Mouse (Mus musculus) intestine, postnatal 0 days (tissue): ENCODE data around the gene Gmds. TPM values are rescaled to one million over a fixed set of nuclear protein-coding genes. Genes with fewer than 3 reads are reported as not detected.
A peak's percentile ranks its signal among the peaks of the same experiment; 100 is the strongest.

Experiments used
- ATAC-seq: fragments of 200-750 bp; cut with Nextera tagmentation; 2 replicates; pipeline ENCODE4 v1.8.0; 2017; ENCODE audit warnings: mild to moderate bottlenecking, moderate TSS enrichment, moderate library complexity
- H3K27ac ChIP-seq: fragments of 300-500 bp; sonication (generic); 2 replicates; pipeline ENCODE4 v1.5.1; 2014; ENCODE audit warnings: mild to moderate bottlenecking, low read depth, low read length, moderate library complexity
- H3K27me3 ChIP-seq: fragments of 300-500 bp; sonication (generic); replicated peaks from 2 replicates; pipeline ENCODE4 v1.6.1; 2014; ENCODE audit warnings: low read length, mixed read lengths; ENCODE audit not compliant: control insufficient read depth, insufficient read depth
- H3K36me3 ChIP-seq: fragments of 300-500 bp; sonication (generic); 2 replicates; pipeline ENCODE4 v1.6.1; 2014; ENCODE audit warnings: mild to moderate bottlenecking, moderate library complexity; ENCODE audit not compliant: control insufficient read depth, insufficient read depth
- H3K4me1 ChIP-seq: fragments of 300-500 bp; sonication (generic); replicated peaks from 2 replicates; pipeline ENCODE4 v1.6.1; 2014; ENCODE audit warnings: antibody characterized with exemption, low read length, mixed read lengths; ENCODE audit not compliant: control insufficient read depth, insufficient read depth
- H3K4me2 ChIP-seq: fragments of 300-500 bp; sonication (generic); replicated peaks from 2 replicates; pipeline ENCODE4 v1.6.1; 2014; ENCODE audit warnings: low read depth, mild to moderate bottlenecking, moderate library complexity
- H3K4me3 ChIP-seq: fragments of 300-500 bp; sonication (generic); 2 replicates; pipeline ENCODE4 v1.5.1; 2014; ENCODE audit warnings: low read depth, low read length
- H3K9ac ChIP-seq: fragments of 300-500 bp; sonication (generic); 2 replicates; pipeline ENCODE4 v1.6.1; 2014; ENCODE audit warnings: mild to moderate bottlenecking, low read depth, low read length
- H3K9me3 ChIP-seq: fragments of 300-500 bp; sonication (generic); 2 replicates; pipeline ENCODE4 v1.6.1; 2016; ENCODE audit warnings: mixed run types; ENCODE audit not compliant: control insufficient read depth
- CTCF ChIP-seq: sonication (generic); IDR thresholded peaks from 2 replicates; pipeline ENCODE4 v1.5.1; 2016; ENCODE audit warnings: low read depth, mild to moderate bottlenecking, control low read depth, antibody characterized with exemption, moderate library complexity
- WGBS: fragments of 180-500 bp; shearing (Covaris S2); extraction: QIAGEN DNeasy Blood & Tissue Kit; methylation state at CpG from one replicate; pipeline ENCODE4 v1.1.7; 2014; 5-methylcytosine and 5-hydroxymethylcytosine counted together
- polyA plus RNA-seq: library from polyadenylated mRNA; unstranded; fragments of >200 nt; fragmentation: Nextera tagmentation; extraction: Ambion mirVana; gene quantifications from 2 replicates; pipeline ENCODE4 v1.2.1, GENCODE M21; 2015

Gmds gene
- polyA plus RNA-seq, 1 experiment from 2014 or later, result 126 TPM

- H3K4me1 ChIP-seq, result 0 out of 2 replicates have a peak, but pooled peaks cover 2% of the 10 kb centered on the region
- H3K4me3 ChIP-seq, result no peak overlapping the region
- H3K27me3 ChIP-seq, result peaks cover 44% of the 10 kb centered on the region
- no peak for TF ChIP-seq CTCF
- H3K4me2 ChIP-seq, result no peak overlapping the region
- no peaks in the 10 kb centered on the region for H3K36me3 ChIP-seq
- no peaks in the 10 kb centered on the region for H3K9me3 ChIP-seq
- 67% methylated on average over 15 of the region's 15 CpGs for WGBS
- H3K27ac ChIP-seq, result no peak overlapping the region
- H3K9ac ChIP-seq, result no peak overlapping the region
- no peak for ATAC-seq
Measured at GRCm38 (mm10) chr13:31815383-31816003, 523.0 kb downstream of the Gmds start.

- WGBS, result 95% methylated on average over 2 of the region's 2 CpGs
- Histone ChIP-seq H3K4me1 (0 out of 2 replicates have a peak, but pooled peaks cover 2% of the 10 kb centered on the region), H3K36me3 (no peaks in the 10 kb centered on the region), H3K9ac (no peak overlapping the region), H3K9me3 (no peaks in the 10 kb centered on the region), H3K4me3 (no peak overlapping the region), H3K27me3 (peaks cover 67% of the 10 kb centered on the region), H3K27ac (no peak overlapping the region), H3K4me2 (no peak overlapping the region)
- no peak for ATAC-seq
- TF ChIP-seq CTCF, result no peak
Measured at GRCm38 (mm10) chr13:31812701-31813100, 525.8 kb downstream of the Gmds start.

- H3K4me2 ChIP-seq, result peak overlapping the region; percentile 63
- H3K36me3 ChIP-seq, result no peaks in the 10 kb centered on the region
- no peak for TF ChIP-seq CTCF
- peaks cover 5% of the 10 kb centered on the region; the same call in 1 of the 2 replicates for H3K4me1 ChIP-seq
- 34% methylated on average over 41 of the region's 44 CpGs for WGBS
- peaks cover 78% of the 10 kb centered on the region for H3K27me3 ChIP-seq
- no peak for ATAC-seq
- H3K27ac ChIP-seq, result no peak overlapping the region
- H3K9me3 ChIP-seq, result no peaks in the 10 kb centered on the region
- H3K4me3 ChIP-seq, result peak overlapping the region; percentile 41
- H3K9ac ChIP-seq, result no peak overlapping the region
Measured at GRCm38 (mm10) chr13:31811542-31812021, 527.0 kb downstream of the Gmds start.

GRCm38 (mm10) chr13:31810693-31811541, 527.6 kb downstream of the Gmds start:
- Histone ChIP-seq H3K36me3 (no peaks in the 10 kb centered on the region), H3K4me3 (peak overlapping the region; percentile 41), H3K9me3 (no peaks in the 10 kb centered on the region), H3K9ac (no peak overlapping the region), H3K4me2 (peak overlapping the region; percentile 63), H3K27me3 (peaks cover 85% of the 10 kb centered on the region), H3K4me1 (peaks cover 5% of the 10 kb centered on the region; the same call in 1 of the 2 replicates), H3K27ac (no peak overlapping the region)
- 2% methylated on average over 62 of the region's 65 CpGs for WGBS
- ATAC-seq, result no peak
- TF ChIP-seq CTCF, result no peak

- Histone ChIP-seq H3K36me3 (no peaks in the 10 kb centered on the region), H3K27me3 (peaks cover 88% of the 10 kb centered on the region), H3K4me1 (peaks cover 5% of the 10 kb centered on the region; the same call in 1 of the 2 replicates), H3K27ac (no peak overlapping the region), H3K4me2 (peak overlapping the region; percentile 63; the same call in 1 of the 2 replicates), H3K9me3 (no peaks in the 10 kb centered on the region), H3K9ac (no peak overlapping the region), H3K4me3 (peak overlapping the region; percentile 41)
- no peak for TF ChIP-seq CTCF
- ATAC-seq, result no peak
- WGBS, result 15% methylated on average over 9 of the region's 9 CpGs
Measured at GRCm38 (mm10) chr13:31810375-31810692, 528.2 kb downstream of the Gmds start.

- H3K9me3 ChIP-seq, result no peaks in the 10 kb centered on the region
- H3K9ac ChIP-seq, result no peak overlapping the region
- H3K27me3 ChIP-seq, result peaks cover 90% of the 10 kb centered on the region
- H3K4me3 ChIP-seq, result no peak overlapping the region
- no peak overlapping the region for H3K4me2 ChIP-seq
- TF ChIP-seq CTCF, result no peak
- no peak for ATAC-seq
- H3K36me3 ChIP-seq, result no peaks in the 10 kb centered on the region
- WGBS, result 29% methylated on average over 6 of the region's 6 CpGs
- H3K4me1 ChIP-seq, result peaks cover 5% of the 10 kb centered on the region; the same call in 1 of the 2 replicates
- no peak overlapping the region for H3K27ac ChIP-seq
Measured at GRCm38 (mm10) chr13:31809701-31810100, 528.8 kb downstream of the Gmds start.
